Mouse (Mus musculus) left cerebral cortex, postnatal 4 days (tissue): Measurements from ENCODE around the gene Glt28d2. TPM values are rescaled to one million over a fixed set of nuclear protein-coding genes. Genes with fewer than 3 reads are reported as not detected.

ENCODE experiments used
- DNase-seq: peaks from one replicate; pipeline ENCODE4 v3.0.0-alpha.2; 2022
- intact Hi-C: fragments of 180-260 bp; cut with DNase I; formaldehyde crosslinking; loops from one replicate; pipeline ENCODE4 v1.15.1; 2025
- total RNA-seq, 2 experiments: library from RNA; stranded (reverse); gene quantifications; 2 replicates each; pipeline ENCODE4 v1.2.3; 2021

Glt28d2 gene
- total RNA-seq, 2 experiments from 2014 or later: 1.1 to 2.5 TPM

- no peak for DNase-seq
- intact Hi-C loops: no loop called here
Measured at GRCm38 (mm10) chr3:85832490-85833155, 54.7 kb downstream of the Glt28d2 start.

GRCm38 (mm10) chr3:85831785-85832184 lies 55.5 kb downstream of the Glt28d2 start:
- intact Hi-C loops: no loop called here
- DNase-seq: no peak

- DNase-seq: peak; percentile 53
- intact Hi-C loops: no loop called here
Measured at GRCm38 (mm10) chr3:85829047-85829446, 58.3 kb downstream of the Glt28d2 start.

- intact Hi-C loops: no loop called here
- no peak for DNase-seq
Measured at GRCm38 (mm10) chr3:85827815-85828214, 59.5 kb downstream of the Glt28d2 start.

- intact Hi-C loops: no loop called here
- DNase-seq: no peak
Measured at GRCm38 (mm10) chr3:85827283-85827682, 60.0 kb downstream of the Glt28d2 start.

- intact Hi-C loops: no loop called here
- no peak for DNase-seq
Measured at GRCm38 (mm10) chr3:85820839-85821548, 66.3 kb downstream of the Glt28d2 start.

Other genes with a start within 250 kb of the Glt28d2 start
- 1 to 10 TPM; 3.5 to 4.3 TPM for gene Fam160a1, start 70.2 kb downstream of the Glt28d2 start, total RNA-seq
- gene Gm37240, start within 50 bp of the Glt28d2 start, total RNA-seq: 1 to 10 TPM; 3.3 to 3.6 TPM
- gene Sh3d19, start 83.6 kb upstream of the Glt28d2 start, total RNA-seq: 10 to 100 TPM; 64.4 to 72.2 TPM
- not detected for gene Prss48, start 115.0 kb upstream of the Glt28d2 start, total RNA-seq